In the genomic region with DNA sequence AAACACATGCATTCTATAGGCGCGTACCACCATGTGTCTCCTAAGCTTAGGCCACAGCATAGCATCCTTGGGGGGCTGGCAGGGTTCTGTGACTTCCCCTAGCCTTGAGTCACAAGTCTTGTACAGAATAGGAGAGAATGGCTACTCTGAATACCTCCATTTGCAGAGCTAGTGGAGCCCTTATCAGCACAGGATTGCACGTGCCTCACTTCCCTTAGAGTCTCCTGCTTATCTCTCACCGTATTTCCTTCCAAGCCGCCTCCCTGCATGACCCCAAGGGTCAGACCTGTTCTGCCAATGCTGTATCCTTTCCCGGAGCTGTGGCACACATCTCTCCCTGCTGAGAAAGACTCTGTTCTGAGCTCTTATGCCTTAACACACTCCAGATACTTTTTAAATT, we compare ENCODE assay signal across 23 mouse cellular contexts. TPM values are rescaled to one million over a fixed set of nuclear protein-coding genes. Genes with fewer than 3 reads are reported as not detected.
A peak's percentile ranks its signal among the peaks of the same experiment; 100 is the strongest.
DNase-seq lines count a peak whose midpoint lies in the region; ATAC-seq and TF ChIP-seq lines count a peak whose summit lies in the region.
"Had no signal": no experiment of that assay in that cellular context is flagged by ENCODE, and none has a peak within 500 bp of the region (broad histone marks: within the 10 kb centered on the region; RNA-seq: fewer than 3 reads in every experiment).

No protein-coding gene starts in this region.

- no peak overlapping the region for H3K4me3 ChIP-seq in liver, embryonic 14.5 days (ENCODE audit: insufficient read depth in 1 of 2, low read depth in 2 of 2, low read length in 2 of 2)
- no peak overlapping the region for H3K4me3 ChIP-seq in gastrocnemius, adult 2 months
- H3K4me3 ChIP-seq: hindbrain, embryonic 15.5 days; intestine, embryonic 15.5 days; left cerebral cortex, adult 2 months; midbrain, embryonic 10.5 days had no signal

- 0 out of 2 replicates have a peak, but pooled peaks have one; percentile 21 for ATAC-seq in common myeloid progenitor, adult 5-6 weeks (replicated peaks; ENCODE audit: low read depth, poor library complexity, severe bottlenecking)
- ATAC-seq in liver, embryonic 14.5 days (ENCODE audit: insufficient read depth), result peak; percentile 50
- ATAC-seq: forebrain, postnatal 0 days; intestine, embryonic 15.5 days had no signal

- no peak for TF ChIP-seq CTCF in liver, embryonic 14.5 days (IDR thresholded peaks at IDR 0.05; ENCODE audit: low read depth)
- TF ChIP-seq CTCF in gastrocnemius, adult 2 months (IDR thresholded peaks at IDR 0.05), result no peak

- intact Hi-C loops in heart, postnatal 14 days (cut with DNase I), result no loop called here
- intact Hi-C loops in gastrocnemius, adult 2 months (cut with DNase I), result no loop called here

- DNase-seq in heart, adult 11 months, result peak; percentile 79
- no peak for DNase-seq in heart, postnatal 14 days
- peak; percentile 56 for DNase-seq in 416B (ENCODE audit: low read depth)
- DNase-seq in liver, embryonic 14.5 days (ENCODE audit: low read depth in 3 of 3, low spot score in 3 of 3), result peak in 2 of 3 experiments; percentile 55 to 56
- no peak for DNase-seq in kidney, postnatal 10 days
- DNase-seq in kidney, postnatal 14 days, result no peak
- no peak for DNase-seq in gastrocnemius, adult 2 months
- DNase-seq: B cell, adult 2 months; cerebellum, postnatal 10 days; forebrain, postnatal 0 days; heart, postnatal 36 days; kidney, adult 9 months; kidney, postnatal 4 days; layer of hippocampus, adult 9-11 months; left cerebral cortex, postnatal 4 days; lung, adult 2 months; lung, postnatal 36 days; thymus, postnatal 14 days had no signal

- no peaks in the 10 kb centered on the region for H3K9me3 ChIP-seq in liver, embryonic 14.5 days (ENCODE audit: control insufficient read depth, low read length)
- H3K9me3 ChIP-seq: hindbrain, embryonic 15.5 days; intestine, embryonic 15.5 days; midbrain, embryonic 10.5 days had no signal

- peak; percentile 76 for TF ChIP-seq EP300 in liver, embryonic 14.5 days (IDR thresholded peaks at IDR 0.05; ENCODE audit: low read depth)

- H3K9ac ChIP-seq in liver, embryonic 14.5 days (replicated peaks), result no peak overlapping the region; the same call in 1 of the 2 replicates
- H3K9ac ChIP-seq: forebrain, postnatal 0 days; hindbrain, embryonic 15.5 days; intestine, embryonic 15.5 days had no signal

- H3K27me3 ChIP-seq in liver, embryonic 14.5 days (ENCODE audit: control insufficient read depth, insufficient read depth, low read length), result no peaks in the 10 kb centered on the region
- H3K27me3 ChIP-seq: hindbrain, embryonic 15.5 days; intestine, embryonic 15.5 days had no signal

- peaks cover 70% of the 10 kb centered on the region for H3K36me3 ChIP-seq in liver, embryonic 14.5 days (replicated peaks; ENCODE audit: control insufficient read depth, insufficient read depth, low read depth)

- 18% methylated on average over 6 of the region's 6 CpGs for WGBS in liver, embryonic 14.5 days (ENCODE audit: insufficient replicate concordance)

- peak overlapping the region; percentile 14; the same call in 1 of the 2 replicates for H3K4me2 ChIP-seq in liver, embryonic 14.5 days (ENCODE audit: low read depth)
- H3K4me2 ChIP-seq: hindbrain, embryonic 15.5 days; intestine, embryonic 15.5 days had no signal

- H3K27ac ChIP-seq in liver, embryonic 14.5 days, result peak overlapping the region; percentile 63
- no peak overlapping the region for H3K27ac ChIP-seq in gastrocnemius, adult 2 months
- H3K27ac ChIP-seq: hindbrain, embryonic 15.5 days; intestine, embryonic 15.5 days; left cerebral cortex, adult 2 months; midbrain, embryonic 10.5 days had no signal

- peaks cover 49 to 55% of the 10 kb centered on the region in 2 experiments for H3K4me1 ChIP-seq in liver, embryonic 14.5 days (replicated peaks; ENCODE audit: control insufficient read depth in 2 of 2, insufficient read depth in 2 of 2, low read length in 1 of 2)
- H3K4me1 ChIP-seq: hindbrain, embryonic 15.5 days; intestine, embryonic 15.5 days; midbrain, embryonic 10.5 days had no signal

RNA-seq across cellular contexts. Expression of a gene that starts 17.2 kb away (rescaled TPM):
- total RNA-seq in heart, postnatal 14 days (2021), result 10 to 100 TPM; 20.6 to 35.7 TPM
- total RNA-seq in common myeloid progenitor, adult 5-6 weeks (2017), result 13.4 and 14.2 TPM in 2 replicates
- polyA plus RNA-seq in liver, embryonic 14.5 days (2012; rRNA removed), result 6.6 and 8.2 TPM in 2 replicates
- polyA plus RNA-seq in liver, embryonic 14.5 days (2014; fragmentation: Nextera tagmentation; extraction: Ambion mirVana), result 3.2 and 3.3 TPM in 2 replicates
- 10 to 100 TPM in 1 of 2 experiments, 1 to 10 TPM in 1; 8.3 to 18.5 TPM for total RNA-seq in gastrocnemius, adult 2 months (2021)

Comparison
In these comparisons a context has a peak if more than half of its experiments do, and no peak if none do; other contexts are left out.
1. DNase-seq: peak in heart, adult 11 months (single experiment), 416B (single experiment) and liver, embryonic 14.5 days (2 of 3); none in heart, postnatal 14 days (0 of 2), kidney, postnatal 10 days (single experiment), kidney, postnatal 14 days (single experiment) and gastrocnemius, adult 2 months (single experiment).